ENCODE assay signal across 22 mouse cellular contexts in genomic region chr11:95380711-95381110, GRCm38 (mm10).
"Had no signal": no experiment of that assay in that cellular context is flagged by ENCODE, and none has a peak within 500 bp of the region (broad histone marks: within the 10 kb centered on the region; RNA-seq: fewer than 3 reads in every experiment).

No protein-coding gene starts in this region.

- H3K4me3 ChIP-seq: hindbrain, embryonic 13.5 days; hindbrain, embryonic 15.5 days; kidney, embryonic 15.5 days; limb, embryonic 13.5 days; limb, embryonic 15.5 days had no signal

- H3K4me2 ChIP-seq: heart, embryonic 11.5 days; hindbrain, embryonic 13.5 days; hindbrain, embryonic 15.5 days; kidney, embryonic 15.5 days; limb, embryonic 13.5 days; limb, embryonic 15.5 days; liver, embryonic 11.5 days had no signal

- ATAC-seq: hindbrain, postnatal 0 days; intestine, embryonic 16.5 days had no signal

- H3K27me3 ChIP-seq: hindbrain, embryonic 13.5 days; hindbrain, embryonic 15.5 days; kidney, embryonic 15.5 days; limb, embryonic 13.5 days; limb, embryonic 15.5 days had no signal

- H3K36me3 ChIP-seq: hindbrain, embryonic 15.5 days had no signal

- H3K27ac ChIP-seq: hindbrain, embryonic 13.5 days; hindbrain, embryonic 15.5 days; hindbrain, postnatal 0 days; kidney, embryonic 15.5 days; kidney, postnatal 0 days; limb, embryonic 13.5 days; limb, embryonic 15.5 days; liver, embryonic 14.5 days had no signal

- H3K9ac ChIP-seq: hindbrain, embryonic 13.5 days; hindbrain, embryonic 15.5 days; kidney, embryonic 15.5 days; limb, embryonic 13.5 days; limb, embryonic 15.5 days; liver, embryonic 14.5 days had no signal

- DNase-seq: gastrocnemius, postnatal 36 days; heart, adult 18-20 months; heart, postnatal 10 days; kidney, adult 11 months; kidney, adult 2 months; kidney, adult 9 months; kidney, postnatal 14 days; kidney, postnatal 36 days; layer of hippocampus, adult 9-11 months; layer of hippocampus, postnatal 36 days; left cerebral cortex, postnatal 4 days had no signal

- H3K9me3 ChIP-seq: hindbrain, embryonic 13.5 days; hindbrain, embryonic 15.5 days; kidney, embryonic 15.5 days; limb, embryonic 13.5 days; limb, embryonic 15.5 days had no signal
